Mouse (Mus musculus): ENCODE results near the gene Pifo.
"Not testable (repeated sequence)": the region's sequence is repeated elsewhere in the genome, so short reads cannot be mapped to it uniquely, and the experiment has no call there.

The Pifo gene

DNA sequence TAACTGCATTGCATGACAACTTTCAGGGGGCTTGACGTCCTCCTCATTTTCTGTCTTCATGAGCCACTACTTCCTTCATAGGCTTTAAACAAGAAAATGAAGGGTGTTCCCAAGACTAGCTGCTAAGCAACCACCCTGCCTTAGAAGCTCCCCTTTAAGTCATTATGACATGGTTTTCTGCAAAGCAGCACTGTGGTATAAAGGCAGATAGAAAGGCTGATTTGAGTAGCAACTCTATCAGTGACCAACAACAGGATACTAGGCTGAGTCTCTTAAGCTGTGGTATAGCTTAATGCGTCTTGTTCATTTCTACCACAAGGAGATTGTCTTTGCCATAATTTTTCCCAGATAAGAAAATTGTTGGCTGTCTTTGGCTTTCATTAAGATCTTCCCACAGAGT is at the start of gene Pifo:
Gene Pifo (minus strand): TSS at position 101 of the 400 bp plus-strand sequence.
- no peak for DNase-seq (ENCODE audit: low spot score)

DNA sequence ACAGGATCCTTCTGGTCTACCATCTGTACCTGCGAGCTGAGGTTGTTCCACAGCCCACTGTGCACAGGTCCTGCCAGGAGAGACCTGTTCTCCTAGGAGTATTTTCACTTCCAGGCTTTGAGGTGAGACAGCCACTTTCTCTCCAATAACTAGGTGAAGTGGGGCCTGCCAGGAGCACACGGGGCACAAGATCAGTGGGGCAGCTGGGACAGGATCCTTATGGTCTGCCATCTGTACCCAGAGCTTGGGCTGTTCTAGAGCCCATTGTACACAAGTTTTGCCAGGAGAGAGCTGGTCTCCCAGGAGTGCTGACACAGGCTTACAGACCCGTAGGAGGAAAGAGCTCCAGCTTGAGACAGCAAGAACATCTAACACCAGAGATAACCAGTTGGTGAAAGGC is 43.5 kb upstream of the Pifo start:
- DNase-seq (ENCODE audit: low spot score), result no peak

- DNase-seq (ENCODE audit: low spot score), result no peak
These were observed 37.5 kb upstream of the Pifo start for GRCm38 (mm10) chr3:106051896-106052295.

DNA sequence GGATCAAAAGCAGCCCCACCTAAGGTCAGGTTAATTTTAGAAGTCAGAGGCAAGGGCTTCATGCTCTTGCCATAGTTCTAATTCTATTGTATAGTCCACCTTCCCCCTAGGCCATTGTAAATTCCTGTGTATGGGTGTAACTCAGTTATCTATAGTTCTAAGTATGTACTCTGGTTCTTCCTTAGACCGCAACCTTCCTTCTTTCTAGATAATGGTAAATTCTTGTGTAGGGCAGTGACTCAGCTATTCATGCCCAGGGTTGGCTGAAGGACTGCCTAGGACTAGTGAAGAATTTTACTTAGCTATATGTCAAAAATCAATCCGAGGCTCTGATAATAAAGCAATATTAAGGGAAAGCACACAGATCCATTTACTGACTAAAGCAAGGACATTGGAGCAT is 25.9 kb upstream of the Pifo start:
- DNase-seq (ENCODE audit: low spot score), result no peak

DNA sequence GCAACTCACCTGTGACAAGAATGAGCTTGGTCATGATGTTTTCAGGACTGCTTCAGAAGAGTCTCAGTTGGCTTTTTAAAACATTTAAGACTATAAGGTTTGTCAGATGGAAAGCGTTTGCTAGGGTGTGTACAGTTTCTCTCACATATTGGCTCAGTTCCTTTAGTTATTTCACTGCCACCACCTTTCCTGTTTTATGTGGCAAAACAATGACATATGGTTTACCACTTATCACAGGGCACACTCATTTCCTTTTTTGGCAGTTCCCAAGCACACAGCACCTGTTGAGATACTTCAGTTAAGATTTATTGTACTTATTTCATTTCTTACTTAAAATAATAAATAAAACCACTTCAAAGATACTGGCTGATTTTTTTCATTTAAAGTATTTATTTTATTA is 18.3 kb upstream of the Pifo start, which contains the start of gene Chil5:
Gene Chil5 (minus strand): TSS at position 34 of the 400 bp plus-strand sequence.
- DNase-seq (ENCODE audit: low spot score), result no peak

DNA sequence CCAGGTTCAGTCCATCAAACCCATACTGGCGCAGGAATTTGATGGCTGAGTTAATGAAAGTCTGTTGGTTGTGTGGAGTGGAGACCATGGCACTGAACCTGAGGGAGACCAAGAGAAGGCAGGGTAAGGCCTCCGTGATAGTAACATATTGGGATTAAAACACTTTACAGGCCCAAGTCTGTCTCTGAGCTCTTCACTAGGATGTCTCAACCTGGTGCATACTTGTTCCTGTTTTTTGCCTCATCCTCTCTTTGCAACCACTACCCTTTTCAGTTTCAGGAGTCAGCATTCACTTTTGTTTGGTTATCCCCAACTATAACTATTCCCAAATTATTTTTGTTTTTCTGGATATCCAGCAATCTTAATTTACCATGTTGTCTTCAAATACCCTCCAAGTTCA is 9.7 kb upstream of the Pifo start:
- no peak for DNase-seq (ENCODE audit: low spot score)

GRCm38 (mm10) chr3:106021840-106022239 is 7.4 kb upstream of the Pifo start:
- no peak for DNase-seq (ENCODE audit: low spot score)

DNA sequence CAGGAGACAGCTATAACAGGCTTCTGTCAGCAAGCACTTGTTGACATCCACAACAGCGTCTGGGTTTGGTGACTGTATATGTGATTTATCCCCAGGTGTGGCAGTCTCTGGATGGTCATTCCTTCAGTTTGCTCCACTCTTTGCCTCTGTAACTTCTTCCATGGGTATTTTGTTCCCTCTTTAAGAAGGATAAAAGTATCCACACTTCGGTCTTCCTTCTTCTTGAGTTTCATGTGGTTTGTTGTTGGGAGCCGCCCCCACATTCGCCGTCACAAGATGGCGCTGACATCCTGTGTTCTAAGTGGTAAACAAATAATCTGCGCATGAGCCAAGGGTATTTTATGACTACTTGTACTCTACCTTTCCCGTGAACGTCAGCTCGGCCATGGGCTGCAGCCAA is 11.1 kb downstream of the Pifo start:
- DNase-seq (ENCODE audit: low spot score), result not testable (repeated sequence)

- no peak for DNase-seq (ENCODE audit: low spot score)
These were observed 12.8 kb downstream of the Pifo start for GRCm38 (mm10) chr3:106001416-106002370.

GRCm38 (mm10) chr3:106000707-106001375 is 13.6 kb downstream of the Pifo start:
- no peak for DNase-seq (ENCODE audit: low spot score)

GRCm38 (mm10) chr3:105994730-105995129 is 19.7 kb downstream of the Pifo start:
- no peak for DNase-seq (ENCODE audit: low spot score)

DNA sequence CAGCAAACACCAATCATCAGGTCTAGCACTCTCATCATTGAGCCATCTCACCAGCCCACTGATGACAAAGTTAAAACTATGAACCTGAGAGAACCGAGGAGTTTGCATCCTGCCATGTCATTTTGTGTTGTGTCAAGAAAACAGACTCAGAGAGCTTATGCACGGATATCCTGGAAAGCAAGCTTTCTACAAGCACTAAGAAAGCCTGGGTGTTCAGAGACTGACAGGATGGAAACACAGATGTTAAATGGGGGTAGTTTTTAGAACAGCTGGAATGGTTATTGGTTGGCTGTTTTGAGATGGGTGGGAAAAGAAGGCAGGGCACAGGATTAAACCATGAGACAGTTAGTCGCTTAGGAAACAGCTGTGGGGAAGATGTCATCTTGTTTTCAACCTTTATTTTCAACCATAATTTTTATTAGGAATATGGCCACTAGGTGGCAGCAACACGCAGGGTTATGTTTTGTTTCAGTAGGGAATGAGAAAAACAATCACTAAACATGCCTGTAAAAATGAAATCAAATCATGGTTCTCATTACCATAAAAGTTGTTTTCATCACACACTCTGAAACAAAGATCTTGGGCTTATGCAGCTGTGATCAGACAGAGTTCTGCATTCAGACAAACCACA is 22.7 kb downstream of the Pifo start:
- DNase-seq (ENCODE audit: low spot score), result peak; percentile 51

DNA sequence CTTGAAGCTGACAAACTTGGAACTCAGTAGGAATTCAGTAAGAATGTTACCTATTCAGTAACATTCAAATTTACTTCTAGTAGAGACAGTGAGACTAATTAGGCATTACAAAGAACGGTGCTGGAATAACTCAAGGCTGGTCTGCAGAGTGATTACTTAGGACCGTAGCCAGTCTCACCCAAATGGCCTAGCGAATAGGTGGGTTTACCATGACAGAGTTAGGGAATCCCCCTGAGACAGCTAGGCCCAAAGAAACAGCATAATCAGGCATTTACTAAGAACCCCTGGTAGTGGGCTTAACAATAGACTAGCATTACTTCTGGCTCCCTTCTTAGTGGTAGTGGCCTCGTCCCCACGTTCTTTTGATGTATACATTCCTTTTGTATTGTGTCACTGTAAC is 24.8 kb downstream of the Pifo start:
- DNase-seq (ENCODE audit: low spot score), result not testable (repeated sequence)

DNA sequence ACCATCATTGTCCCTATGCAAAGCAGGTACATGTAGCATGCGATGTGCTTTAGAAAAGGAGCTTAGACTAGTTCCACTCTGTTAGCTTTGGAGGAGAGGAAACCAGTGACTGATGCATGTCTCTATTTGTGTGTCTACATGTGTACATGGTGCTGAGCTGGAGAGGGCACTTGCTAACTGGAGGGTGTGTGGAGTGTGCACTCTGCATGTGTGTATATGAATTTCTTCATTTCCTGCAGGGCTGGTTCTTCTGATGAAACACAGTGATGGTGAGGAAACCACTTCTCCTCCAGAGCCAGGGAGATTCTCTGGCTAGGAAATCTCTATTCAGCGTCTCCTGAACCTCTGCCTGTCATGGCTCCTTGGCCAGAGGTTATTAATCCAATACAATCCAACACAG is 40.3 kb downstream of the Pifo start:
- no peak for DNase-seq (ENCODE audit: low spot score)

DNA sequence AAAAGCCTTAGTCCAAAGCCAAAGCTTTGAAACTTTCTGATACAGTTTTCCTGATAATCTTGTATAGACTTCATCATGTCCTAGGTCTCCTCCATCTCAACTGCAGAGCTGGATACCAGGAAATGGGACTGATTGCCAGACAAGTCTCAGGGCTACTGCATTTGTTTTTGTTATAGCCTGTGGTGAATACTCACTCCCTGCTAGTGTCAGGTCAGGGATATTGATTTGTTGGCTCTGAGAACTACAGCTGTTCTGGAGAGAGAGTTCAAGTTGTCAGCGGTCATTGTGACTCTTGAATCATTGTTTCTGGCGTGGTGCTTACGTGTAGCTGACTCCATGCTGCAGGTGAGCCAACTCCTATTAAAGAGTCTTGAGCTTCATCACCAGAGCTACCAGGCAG is 41.0 kb downstream of the Pifo start, which contains the start of gene Ovgp1:
Gene Ovgp1 (plus strand): TSS at position 301 of the 400 bp plus-strand sequence.
- no peak for DNase-seq (ENCODE audit: low spot score)

GRCm38 (mm10) chr3:105971831-105972446 is 42.5 kb downstream of the Pifo start:
- DNase-seq (ENCODE audit: low spot score), result no peak

DNA sequence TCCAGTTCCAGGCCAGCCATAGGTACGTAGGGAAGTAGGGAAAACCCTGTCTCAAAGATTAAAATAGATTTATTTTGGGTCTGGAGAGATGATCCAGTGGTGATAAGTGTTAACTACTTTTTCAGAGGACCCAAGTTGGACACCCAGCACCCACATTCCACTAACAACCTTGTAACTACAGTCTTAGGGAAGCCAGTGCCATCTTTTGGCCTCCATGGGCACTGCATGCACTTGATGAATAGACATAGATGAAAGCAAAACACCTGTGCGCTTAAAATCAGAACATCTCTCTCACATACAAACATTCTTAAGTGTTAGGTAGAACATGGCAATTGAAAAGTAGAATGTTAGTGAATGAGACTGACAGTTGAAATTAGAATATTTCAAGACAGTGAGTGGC is 53.7 kb downstream of the Pifo start:
- DNase-seq (ENCODE audit: low spot score), result no peak

DNA sequence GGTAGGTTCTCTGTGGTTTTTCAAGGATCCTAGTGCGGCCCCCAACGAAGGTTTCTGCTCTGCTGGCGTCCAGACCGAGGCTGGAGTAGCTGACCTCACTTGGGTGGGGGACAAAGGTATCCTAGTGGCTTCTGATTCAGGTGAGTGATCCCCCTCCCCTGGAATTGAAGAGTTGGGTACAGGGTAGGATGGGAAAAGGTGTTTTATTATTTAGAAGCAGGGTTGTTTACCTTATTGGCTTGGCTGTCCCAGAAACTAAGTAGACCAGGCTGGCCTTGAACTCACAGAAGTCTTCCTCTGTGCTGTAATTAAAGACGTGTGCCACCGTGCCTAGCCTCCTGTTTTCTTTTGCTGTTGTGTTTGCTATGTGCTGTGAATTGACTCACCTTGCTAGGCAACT is 54.4 kb downstream of the Pifo start, which contains the start of gene Atp5f1:
Gene Atp5f1 (minus strand): TSS at position 101 of the 400 bp plus-strand sequence.
- DNase-seq (ENCODE audit: low spot score), result no peak

GRCm38 (mm10) chr3:105959585-105959984 is 54.9 kb downstream of the Pifo start:
- DNase-seq (ENCODE audit: low spot score), result no peak

- peak; percentile 90 for DNase-seq (ENCODE audit: low spot score)
These were observed 55.4 kb downstream of the Pifo start, which contains the start of gene Wdr77 for GRCm38 (mm10) chr3:105958974-105959580. TSS of gene Wdr77 (plus strand) at chr3:105959369.

DNA sequence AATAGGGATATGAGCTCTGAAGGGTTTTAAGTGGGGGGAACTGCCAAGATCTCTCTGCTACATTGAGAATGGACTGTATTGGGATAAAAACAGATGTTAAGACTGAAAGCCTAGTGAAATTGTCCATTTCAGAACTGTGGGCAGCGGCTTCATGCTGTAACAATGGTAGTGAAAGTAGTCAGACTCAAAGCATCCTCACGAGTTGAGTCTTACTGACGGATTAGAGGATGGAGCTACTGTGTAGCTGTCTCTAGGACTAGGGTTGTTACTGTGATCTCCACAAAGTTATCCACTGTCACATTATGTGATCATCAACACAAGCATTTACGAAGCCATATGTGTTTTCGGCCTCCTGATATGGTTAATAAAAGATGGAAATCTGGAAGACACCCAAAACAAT is 56.2 kb downstream of the Pifo start:
- no peak for DNase-seq (ENCODE audit: low spot score)

DNA sequence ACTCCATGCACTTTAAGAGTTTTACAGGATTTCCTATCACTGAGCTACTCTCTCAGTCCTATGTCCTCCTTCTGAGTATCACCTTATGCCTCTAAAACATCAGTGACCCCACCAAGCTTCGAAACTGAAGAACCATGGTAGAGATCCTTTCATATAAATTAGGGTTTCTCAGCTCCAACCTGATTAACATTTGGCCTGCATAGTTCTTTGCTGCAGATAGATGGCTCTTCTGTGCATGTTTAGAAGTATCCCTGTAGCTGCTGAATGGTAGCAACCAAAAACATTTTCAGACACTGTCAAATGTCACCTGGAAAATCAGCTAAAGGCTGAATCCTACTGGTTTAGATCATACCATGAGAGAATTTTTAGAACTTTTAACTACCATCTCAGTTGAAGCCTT is 57.2 kb downstream of the Pifo start:
- no peak for DNase-seq (ENCODE audit: low spot score)

All from ovary, postnatal 14 days (tissue).